Mouse (Mus musculus): ENCODE data around the gene Grin2d. TPM values are rescaled to one million over a fixed set of nuclear protein-coding genes. Genes with fewer than 3 reads are reported as not detected.
"Not testable (repeated sequence)": the region's sequence is repeated elsewhere in the genome, so short reads cannot be mapped to it uniquely, and the experiment has no call there.

The Grin2d gene
- polyA plus RNA-seq, 1 experiment = 10.4 TPM

- peaks cover 9% of the 10 kb centered on the region for H3K36me3 ChIP-seq (ENCODE audit: control insufficient read depth, insufficient read depth, low read length)
- H3K4me3 ChIP-seq (ENCODE audit: low read depth, low read length) = no peak overlapping the region
- TF ChIP-seq POLR2A (IDR thresholded peaks at IDR 0.05; ENCODE audit: low read depth, low read length) (no peak), CTCF (IDR thresholded peaks at IDR 0.05; ENCODE audit: extremely low read depth, insufficient read length, insufficient replicate concordance, low read depth, low read length) (no peak)
- 68% methylated on average over 5 of the region's 5 CpGs for WGBS
- no peak overlapping the region for H3K27ac ChIP-seq (ENCODE audit: insufficient read depth, low read depth, low read length)
- no peaks in the 10 kb centered on the region for H3K27me3 ChIP-seq (ENCODE audit: control insufficient read depth, insufficient read depth, low read length)
- H3K4me1 ChIP-seq (ENCODE audit: control insufficient read depth, insufficient read depth, insufficient read length, low read length) = peaks cover 25% of the 10 kb centered on the region
Observed at GRCm38 (mm10) chr7:45915011-45915410, 36.8 kb upstream of the Grin2d start.

- no peak overlapping the region for H3K4me3 ChIP-seq (ENCODE audit: low read depth, low read length)
- WGBS = 92% methylated on average over 6 of the region's 6 CpGs
- TF ChIP-seq CTCF (IDR thresholded peaks at IDR 0.05; ENCODE audit: extremely low read depth, insufficient read length, insufficient replicate concordance, low read depth, low read length) (no peak), POLR2A (IDR thresholded peaks at IDR 0.05; ENCODE audit: low read depth, low read length) (no peak)
Observed at GRCm38 (mm10) chr7:45914067-45914466, 35.9 kb upstream of the Grin2d start.

GRCm38 (mm10) chr7:45909145-45909544 lies 31.0 kb upstream of the Grin2d start:
- no peak for TF ChIP-seq CTCF (IDR thresholded peaks at IDR 0.05; ENCODE audit: extremely low read depth, insufficient read length, insufficient replicate concordance, low read depth, low read length)
- TF ChIP-seq POLR2A (IDR thresholded peaks at IDR 0.05; ENCODE audit: low read depth, low read length) = no peak
- Histone ChIP-seq H3K4me3 (ENCODE audit: low read depth, low read length) (no peak overlapping the region), H3K27ac (ENCODE audit: insufficient read depth, low read depth, low read length) (no peak overlapping the region), H3K4me1 (ENCODE audit: control insufficient read depth, insufficient read depth, insufficient read length, low read length) (peaks cover 5% of the 10 kb centered on the region; the same call in 1 of the 2 replicates), H3K27me3 (ENCODE audit: control insufficient read depth, insufficient read depth, low read length) (no peaks in the 10 kb centered on the region), H3K36me3 (ENCODE audit: control insufficient read depth, insufficient read depth, low read length) (peaks cover 24% of the 10 kb centered on the region)
- 95% methylated on average over 16 of the region's 16 CpGs for WGBS

More at GRCm38 (mm10) chr7:45914067-45914466, 35.9 kb upstream of the Grin2d start:
- Histone ChIP-seq H3K36me3 (ENCODE audit: control insufficient read depth, insufficient read depth, low read length) (peaks cover 19% of the 10 kb centered on the region), H3K27ac (ENCODE audit: insufficient read depth, low read depth, low read length) (no peak overlapping the region), H3K4me1 (ENCODE audit: control insufficient read depth, insufficient read depth, insufficient read length, low read length) (peaks cover 26% of the 10 kb centered on the region), H3K27me3 (ENCODE audit: control insufficient read depth, insufficient read depth, low read length) (no peaks in the 10 kb centered on the region)

- TF ChIP-seq POLR2A (IDR thresholded peaks at IDR 0.05; ENCODE audit: low read depth, low read length) (no peak), CTCF (IDR thresholded peaks at IDR 0.05; ENCODE audit: extremely low read depth, insufficient read length, insufficient replicate concordance, low read depth, low read length) (no peak)
- Histone ChIP-seq H3K4me1 (ENCODE audit: control insufficient read depth, insufficient read depth, insufficient read length, low read length) (peaks cover 5% of the 10 kb centered on the region; the same call in 1 of the 2 replicates), H3K4me3 (ENCODE audit: low read depth, low read length) (no peak overlapping the region), H3K36me3 (ENCODE audit: control insufficient read depth, insufficient read depth, low read length) (peaks cover 22% of the 10 kb centered on the region), H3K27me3 (ENCODE audit: control insufficient read depth, insufficient read depth, low read length) (no peaks in the 10 kb centered on the region), H3K27ac (ENCODE audit: insufficient read depth, low read depth, low read length) (no peak overlapping the region)
Observed at GRCm38 (mm10) chr7:45908384-45908783, 30.2 kb upstream of the Grin2d start.

- H3K4me3 ChIP-seq (ENCODE audit: low read depth, low read length) = no peak overlapping the region
- peaks cover 5% of the 10 kb centered on the region; the same call in 1 of the 2 replicates for H3K4me1 ChIP-seq (ENCODE audit: control insufficient read depth, insufficient read depth, insufficient read length, low read length)
- H3K27me3 ChIP-seq (ENCODE audit: control insufficient read depth, insufficient read depth, low read length) = no peaks in the 10 kb centered on the region
- no peak overlapping the region for H3K27ac ChIP-seq (ENCODE audit: insufficient read depth, low read depth, low read length)
- TF ChIP-seq CTCF (IDR thresholded peaks at IDR 0.05; ENCODE audit: extremely low read depth, insufficient read length, insufficient replicate concordance, low read depth, low read length) (no peak), POLR2A (IDR thresholded peaks at IDR 0.05; ENCODE audit: low read depth, low read length) (no peak)
- peaks cover 19% of the 10 kb centered on the region for H3K36me3 ChIP-seq (ENCODE audit: control insufficient read depth, insufficient read depth, low read length)
- WGBS = 92% methylated on average over 9 of the region's 9 CpGs
Observed at GRCm38 (mm10) chr7:45906622-45907021, 28.4 kb upstream of the Grin2d start.

GRCm38 (mm10) chr7:45902481-45903002 lies 24.4 kb upstream of the Grin2d start:
- no peak for TF ChIP-seq CTCF (IDR thresholded peaks at IDR 0.05; ENCODE audit: extremely low read depth, insufficient read length, insufficient replicate concordance, low read depth, low read length)
- TF ChIP-seq POLR2A (IDR thresholded peaks at IDR 0.05; ENCODE audit: low read depth, low read length) = no peak
- H3K27me3 ChIP-seq (ENCODE audit: control insufficient read depth, insufficient read depth, low read length) = no peaks in the 10 kb centered on the region
- WGBS = 71% methylated on average over 12 of the region's 12 CpGs
- no peak overlapping the region for H3K4me3 ChIP-seq (ENCODE audit: low read depth, low read length)
- no peaks in the 10 kb centered on the region; the same call in 1 of the 2 replicates for H3K4me1 ChIP-seq (ENCODE audit: control insufficient read depth, insufficient read depth, insufficient read length, low read length)
- H3K36me3 ChIP-seq (ENCODE audit: control insufficient read depth, insufficient read depth, low read length) = peaks cover 3% of the 10 kb centered on the region; the same call in 1 of the 2 replicates
- H3K27ac ChIP-seq (ENCODE audit: insufficient read depth, low read depth, low read length) = no peak overlapping the region

- no peaks in the 10 kb centered on the region; the same call in 1 of the 2 replicates for H3K4me1 ChIP-seq (ENCODE audit: control insufficient read depth, insufficient read depth, insufficient read length, low read length)
- 39% methylated on average over 5 of the region's 5 CpGs for WGBS
- no peak for TF ChIP-seq CTCF (IDR thresholded peaks at IDR 0.05; ENCODE audit: extremely low read depth, insufficient read length, insufficient replicate concordance, low read depth, low read length)
- TF ChIP-seq POLR2A (IDR thresholded peaks at IDR 0.05; ENCODE audit: low read depth, low read length) = no peak
Observed at GRCm38 (mm10) chr7:45901562-45901961, 23.4 kb upstream of the Grin2d start.

GRCm38 (mm10) chr7:45898125-45898524 lies 19.9 kb upstream of the Grin2d start:
- WGBS = 38% methylated on average over 4 of the region's 4 CpGs
- H3K4me3 ChIP-seq (ENCODE audit: low read depth, low read length) = not testable (repeated sequence)

More at GRCm38 (mm10) chr7:45901562-45901961, 23.4 kb upstream of the Grin2d start:
- Histone ChIP-seq H3K27me3 (ENCODE audit: control insufficient read depth, insufficient read depth, low read length) (no peaks in the 10 kb centered on the region), H3K27ac (ENCODE audit: insufficient read depth, low read depth, low read length) (no peak overlapping the region), H3K4me3 (ENCODE audit: low read depth, low read length) (no peak overlapping the region), H3K36me3 (ENCODE audit: control insufficient read depth, insufficient read depth, low read length) (no peaks in the 10 kb centered on the region)

More at GRCm38 (mm10) chr7:45898125-45898524, 19.9 kb upstream of the Grin2d start:
- H3K27ac ChIP-seq (ENCODE audit: insufficient read depth, low read depth, low read length); H3K4me1 ChIP-seq (ENCODE audit: control insufficient read depth, insufficient read depth, insufficient read length, low read length); H3K36me3 ChIP-seq (ENCODE audit: control insufficient read depth, insufficient read depth, low read length); H3K27me3 ChIP-seq (ENCODE audit: control insufficient read depth, insufficient read depth, low read length): not testable (repeated sequence)
